Mouse (Mus musculus) G1E (cell line): Measurements from ENCODE around the gene Fdx1l.

Experiments used
- CTCF ChIP-seq: IDR thresholded peaks from 2 replicates; pipeline ENCODE4 v1.5.1; 2012; ENCODE audit warnings: low read depth, low read length, inconsistent platforms, mixed read lengths
- GATA1 ChIP-seq: IDR thresholded peaks from 2 replicates; pipeline ENCODE4 v1.6.1; 2012; ENCODE audit warnings: borderline replicate concordance, low read length, inconsistent platforms, mixed read lengths
- GATA2 ChIP-seq: IDR thresholded peaks from 2 replicates; pipeline ENCODE4 v1.6.1; 2012; ENCODE audit warnings: low read depth, low read length, inconsistent platforms, borderline replicate concordance
- TAL1 ChIP-seq: conservative IDR thresholded peaks from 2 replicates; pipeline ENCODE4 v1.6.1; 2012; ENCODE audit warnings: low read depth, low read length, inconsistent platforms, mixed read lengths

GRCm38 (mm10) chr9:21114190-21114589, 40.8 kb upstream of the Fdx1l start:
- TF ChIP-seq CTCF = no peak
- no peak for TF ChIP-seq GATA1
- no peak for TF ChIP-seq GATA2
- TF ChIP-seq TAL1 = no peak
